Mouse (Mus musculus): ENCODE measurements around the gene Armc9. TPM values are rescaled to one million over a fixed set of nuclear protein-coding genes. Genes with fewer than 3 reads are reported as not detected.

Armc9 gene
- polyA plus RNA-seq (2017; shearing (Covaris generic)), result 9.3 TPM

DNA sequence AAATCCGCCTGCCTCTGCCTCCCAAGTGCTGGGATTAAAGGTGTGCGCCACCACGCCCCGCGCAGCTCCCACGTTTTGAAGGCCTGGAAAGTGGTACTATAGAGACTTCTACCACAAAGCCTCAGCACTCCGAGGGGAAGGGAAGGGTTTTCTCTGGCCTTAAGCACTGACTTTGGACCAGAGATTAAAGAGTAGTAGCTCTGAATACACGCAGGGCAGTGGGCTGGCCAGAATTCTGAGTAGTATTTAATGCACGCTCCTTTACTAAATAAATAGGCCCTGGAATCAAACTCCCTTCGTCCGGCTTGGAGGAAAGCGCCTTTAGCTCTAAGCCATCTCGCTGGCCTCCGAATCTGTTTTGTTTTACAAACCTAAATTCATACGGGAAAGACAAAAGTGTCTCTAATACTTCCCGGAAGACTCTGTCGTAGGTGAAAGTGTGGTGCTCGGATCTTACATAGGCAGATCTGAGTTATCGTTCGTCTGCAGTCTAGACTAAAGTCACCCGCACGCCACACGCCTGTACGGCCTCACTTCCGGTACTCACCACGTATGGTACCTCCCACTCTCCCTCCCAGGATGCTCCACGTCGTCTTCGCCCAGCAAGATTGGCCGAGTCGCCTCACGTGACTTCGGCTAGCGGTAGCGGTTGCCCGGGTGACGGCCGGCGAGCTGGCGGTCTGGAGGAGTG is at the start of gene Armc9:
Armc9 (plus strand) TSS at position 648 of the 691 bp plus-strand sequence.

DNA sequence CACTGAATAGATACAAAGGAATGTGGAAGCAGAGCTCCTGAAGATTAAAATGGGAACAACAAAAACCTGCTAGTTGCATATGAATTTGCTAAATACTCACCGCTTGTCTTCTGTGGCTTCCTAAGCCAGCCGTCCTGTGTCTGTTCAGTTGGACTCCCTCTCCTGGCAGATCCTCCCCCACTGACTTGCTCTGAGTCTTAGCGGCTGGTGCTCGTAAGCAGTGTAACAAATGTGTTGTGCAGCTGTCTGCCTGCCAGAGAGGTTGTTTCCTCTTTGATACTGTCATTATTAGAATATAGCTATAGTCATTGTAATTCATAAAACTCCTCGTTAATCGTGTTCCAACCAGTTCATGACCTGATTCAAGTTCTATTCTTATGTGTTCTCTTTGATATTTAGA is 42.8 kb upstream of the Armc9 start, which contains the start of gene Htr2b:
Htr2b (minus strand) TSS at position 192 of the 400 bp plus-strand sequence.

DNA sequence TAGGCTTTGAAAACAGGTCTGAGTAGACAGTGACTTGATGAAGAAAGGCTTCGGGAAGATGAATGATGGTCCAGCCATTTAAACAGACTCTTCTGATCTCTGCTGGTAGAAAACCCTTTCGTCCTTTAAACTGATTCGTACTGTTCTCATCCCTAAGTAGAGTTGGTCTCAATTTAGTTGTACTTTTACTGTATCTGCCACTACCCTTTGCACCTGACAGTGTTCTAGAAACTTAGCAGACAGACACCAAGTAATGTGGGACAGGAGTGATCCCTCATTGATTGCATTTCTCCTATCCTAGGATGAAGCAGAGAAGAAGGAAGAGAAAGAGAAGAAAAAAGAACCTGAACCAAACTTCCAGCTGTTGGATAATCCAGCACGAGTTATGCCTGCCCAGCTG is 21.2 kb upstream of the Armc9 start, which contains the start of gene Gm21972:
Gm21972 (plus strand) TSS at position 301 of the 400 bp plus-strand sequence.

DNA sequence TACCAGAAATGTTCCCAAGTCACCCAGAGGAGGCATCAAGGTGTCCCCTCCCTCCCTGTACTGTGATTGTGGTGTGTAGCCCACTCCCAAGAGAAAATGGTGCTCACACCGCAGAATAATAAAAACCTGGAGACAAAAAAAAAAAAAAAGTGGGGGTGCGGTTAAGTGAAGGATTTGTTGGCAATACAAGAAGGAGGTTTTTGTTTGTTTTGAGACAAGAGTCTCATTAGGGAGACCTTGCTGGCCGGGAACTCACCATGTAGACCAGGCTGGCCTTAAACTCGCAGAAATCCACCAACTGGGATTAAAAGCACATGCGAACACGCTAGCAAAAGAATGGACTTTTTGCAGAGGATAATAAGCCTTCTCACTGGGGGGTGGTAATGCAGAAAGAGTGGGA is 148.0 kb downstream of the Armc9 start, which contains the start of gene B3gnt7:
B3gnt7 (plus strand) TSS at position 301 of the 400 bp plus-strand sequence.

Other genes with a start within 250 kb of the Armc9 start
- gene 4933407L21Rik, start 226.3 kb upstream of the Armc9 start, polyA plus RNA-seq (2017; shearing (Covaris generic)), result 0.25 TPM
- 4.2 TPM for gene Gpr55, start 193.8 kb upstream of the Armc9 start, polyA plus RNA-seq (2017; shearing (Covaris generic))
- gene Spata3, start 138.0 kb upstream of the Armc9 start, polyA plus RNA-seq (2017; shearing (Covaris generic)), result 0.20 TPM
- 0.16 TPM for gene 2810459M11Rik, start 108.9 kb upstream of the Armc9 start, polyA plus RNA-seq (2017; shearing (Covaris generic))
- gene Psmd1, start 90.4 kb upstream of the Armc9 start, polyA plus RNA-seq (2017; shearing (Covaris generic)), result 100 TPM
- gene Htr2b, start 42.8 kb upstream of the Armc9 start, polyA plus RNA-seq (2017; shearing (Covaris generic)), result 0.35 TPM
- not detected for gene Gm21972, start 21.1 kb upstream of the Armc9 start, polyA plus RNA-seq (2017; shearing (Covaris generic))
- 0.11 TPM for gene B3gnt7, start 148.1 kb downstream of the Armc9 start, polyA plus RNA-seq (2017; shearing (Covaris generic))
- gene Ncl, start 204.6 kb downstream of the Armc9 start, polyA plus RNA-seq (2017; shearing (Covaris generic)), result 401 TPM

Data from CD4-positive, CD25-positive, alpha-beta regulatory T cell (primary cell).